Mouse (Mus musculus): ENCODE data around the gene Slc38a4.

The Slc38a4 gene

DNA sequence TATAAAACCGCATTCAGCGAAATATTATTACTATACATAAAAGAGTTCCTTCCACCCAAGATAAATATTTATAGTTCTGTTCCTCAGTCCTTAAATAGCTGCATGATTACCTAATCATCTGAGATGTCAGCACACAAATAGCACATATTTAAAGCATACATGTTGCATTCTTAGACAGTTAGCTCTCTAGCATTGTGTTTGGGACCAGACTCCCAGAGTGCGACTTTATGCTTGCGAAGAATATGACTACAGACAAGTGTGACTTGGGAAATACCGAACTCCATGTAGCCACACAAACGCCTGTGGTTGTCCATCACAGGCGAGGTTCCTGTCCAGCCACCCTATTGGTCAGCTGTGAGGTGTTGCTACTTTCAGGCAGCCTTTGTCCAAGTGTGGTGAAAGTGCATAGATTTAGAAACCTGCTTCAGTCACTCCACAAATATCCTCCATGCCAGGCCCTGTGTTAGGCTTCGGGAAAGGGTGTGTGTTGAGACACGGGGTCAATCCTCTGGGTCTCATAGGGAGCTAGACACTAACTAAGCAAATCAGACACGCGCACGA is 40.6 kb downstream of the Slc38a4 start:
- DNase-seq (ENCODE audit: low spot score) = no peak

DNA sequence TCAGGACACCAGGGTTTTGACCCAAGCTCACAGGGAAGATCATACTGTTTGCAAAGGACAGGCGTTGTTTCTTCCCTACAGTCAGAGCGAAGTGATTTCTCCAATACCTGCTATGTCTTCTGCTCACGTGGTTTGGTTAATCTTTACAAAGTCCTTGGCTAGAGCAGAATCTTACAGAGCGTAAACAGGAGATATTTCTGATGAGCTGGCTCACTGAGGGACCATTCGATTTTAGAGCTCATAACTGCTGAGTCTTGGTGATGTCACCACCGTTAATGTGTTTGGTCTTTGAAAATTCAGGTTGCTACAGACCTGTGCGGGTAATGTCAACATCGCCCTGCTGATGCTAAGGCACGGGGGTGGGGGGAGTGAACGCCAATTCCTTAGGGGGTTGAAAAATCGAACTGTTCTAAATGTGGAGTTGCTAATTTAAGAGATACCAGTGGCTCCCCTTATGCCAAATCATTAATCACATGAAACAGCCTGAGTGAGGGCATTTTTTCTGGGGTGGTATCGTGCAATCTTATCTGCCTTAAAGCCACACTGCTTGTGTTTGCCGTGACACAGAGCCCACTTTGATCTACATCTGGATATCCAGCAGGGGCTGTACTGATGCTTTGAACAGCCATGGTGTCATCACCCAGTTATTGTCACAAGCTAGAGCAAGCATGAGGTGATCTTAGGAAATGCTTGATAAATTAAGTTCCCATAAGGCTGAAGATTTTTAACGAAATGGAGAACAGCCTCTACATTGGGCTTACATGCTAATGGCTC is 44.0 kb downstream of the Slc38a4 start:
- DNase-seq (ENCODE audit: low spot score) = no peak

DNA sequence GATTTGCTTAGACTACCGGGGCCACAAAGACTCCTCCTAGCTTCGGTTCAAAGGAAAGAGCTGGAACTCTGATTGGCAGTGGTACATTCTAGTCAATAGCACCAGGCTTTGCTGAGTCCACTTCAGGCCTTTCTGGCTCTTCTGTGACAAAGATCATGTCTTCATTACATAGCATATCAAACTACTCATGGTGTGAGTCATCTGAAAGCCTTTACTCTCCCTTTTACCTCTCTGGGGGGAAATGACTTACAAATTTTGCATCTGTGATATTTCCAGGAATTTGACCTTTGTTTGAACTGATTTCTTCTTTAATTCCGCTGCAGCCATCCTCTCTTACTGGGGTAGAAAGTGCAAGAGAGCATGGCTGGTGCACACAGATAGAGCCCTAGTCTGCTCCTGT is 46.5 kb downstream of the Slc38a4 start:
- no peak for DNase-seq (ENCODE audit: low spot score)

DNA sequence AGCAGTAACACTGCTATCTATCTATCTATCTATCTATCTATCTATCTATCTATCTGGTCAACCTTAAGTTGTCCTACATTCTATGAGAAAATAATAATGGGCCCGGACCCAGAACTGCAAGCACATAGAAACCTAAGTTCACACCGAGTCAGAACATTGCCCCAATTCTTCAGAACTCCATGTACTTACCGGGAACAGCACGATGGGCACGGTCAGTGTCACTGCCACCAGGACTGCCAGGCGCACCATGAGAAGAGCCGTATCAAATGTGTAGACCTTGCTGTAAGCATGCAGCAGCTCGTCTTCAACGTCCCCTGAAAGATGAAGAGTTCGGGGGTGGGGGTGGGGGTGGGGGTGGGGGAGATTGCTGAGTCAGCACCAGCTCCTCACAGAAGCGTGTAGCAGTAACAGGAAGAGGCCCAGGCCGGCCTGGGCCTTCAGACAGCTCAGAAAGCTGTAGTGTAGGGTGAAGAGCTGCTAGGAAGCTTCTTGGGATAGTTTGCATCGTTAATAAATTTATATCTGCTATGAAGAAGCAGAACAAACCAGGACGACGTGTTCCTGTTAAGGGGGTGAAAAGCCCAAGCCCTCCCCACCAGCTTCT is 50.0 kb downstream of the Slc38a4 start:
- DNase-seq (ENCODE audit: low spot score) = no peak

DNA sequence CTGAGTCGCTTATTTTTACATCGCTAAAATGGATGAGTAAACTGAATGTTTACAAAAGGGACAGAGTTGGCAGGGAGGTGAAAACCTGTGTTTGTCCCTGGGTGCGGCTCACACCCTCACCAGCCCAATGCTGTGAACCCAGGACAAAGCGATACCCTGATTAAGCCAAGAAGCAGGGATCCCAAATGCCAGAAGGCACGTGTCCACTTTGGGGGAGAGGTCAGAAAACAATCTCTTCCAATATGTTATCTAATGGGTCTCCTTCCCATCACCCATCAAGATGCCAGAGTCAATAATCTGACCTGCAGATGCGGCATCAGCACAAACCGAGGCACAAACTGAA is 51.3 kb downstream of the Slc38a4 start:
- DNase-seq (ENCODE audit: low spot score) = no peak

DNA sequence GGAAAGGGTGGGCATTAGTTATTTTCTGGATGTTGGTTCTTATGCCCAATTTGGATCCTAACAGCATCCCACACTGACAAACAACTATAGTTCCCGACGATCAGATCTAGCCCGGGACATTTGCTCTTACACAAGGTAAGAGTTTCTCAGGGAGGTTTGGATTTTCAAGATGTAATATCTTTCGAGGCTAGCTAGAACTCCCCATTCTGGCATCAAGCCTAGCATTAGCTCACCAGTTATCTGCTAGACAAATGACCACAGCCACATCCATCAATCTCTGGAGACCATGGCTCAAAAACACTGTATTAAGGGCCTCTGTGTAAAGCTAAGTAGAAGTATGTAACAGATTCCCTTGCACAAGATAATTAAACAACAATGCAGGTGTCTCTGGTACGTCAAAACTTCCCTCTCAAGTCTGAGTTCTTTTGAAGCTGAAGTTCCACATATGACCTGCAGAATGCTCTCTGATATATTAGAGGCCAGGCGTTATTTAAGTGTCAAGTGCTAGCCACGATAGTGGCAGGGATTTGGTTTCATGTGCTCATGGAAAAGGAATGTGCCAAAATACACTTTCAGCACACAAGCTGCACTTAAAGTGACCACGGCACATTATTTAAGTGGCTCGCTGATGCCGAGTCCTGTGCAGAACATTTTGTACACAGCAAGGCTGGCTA is 51.8 kb downstream of the Slc38a4 start:
- no peak for DNase-seq (ENCODE audit: low spot score)

DNA sequence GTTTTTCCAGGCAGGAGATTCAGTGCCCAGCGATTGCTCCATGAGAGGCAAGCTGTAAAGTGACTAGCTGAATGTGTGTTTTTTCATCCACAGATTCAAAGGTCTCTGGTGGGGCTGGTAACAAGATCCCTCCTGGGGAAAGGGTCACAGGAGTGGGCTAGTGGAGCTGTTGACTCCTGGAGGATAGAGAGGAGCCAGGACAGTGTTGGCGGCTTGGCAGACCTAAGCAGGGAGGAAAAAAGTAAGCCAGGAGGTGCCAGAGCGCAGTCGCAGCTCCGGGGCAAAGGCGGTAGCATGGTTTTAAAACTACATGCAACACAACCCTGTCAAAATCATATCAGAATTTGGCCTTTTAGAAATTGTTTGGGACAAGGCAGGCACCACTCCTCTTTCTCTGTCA is 52.6 kb downstream of the Slc38a4 start:
- no peak for DNase-seq (ENCODE audit: low spot score)

DNA sequence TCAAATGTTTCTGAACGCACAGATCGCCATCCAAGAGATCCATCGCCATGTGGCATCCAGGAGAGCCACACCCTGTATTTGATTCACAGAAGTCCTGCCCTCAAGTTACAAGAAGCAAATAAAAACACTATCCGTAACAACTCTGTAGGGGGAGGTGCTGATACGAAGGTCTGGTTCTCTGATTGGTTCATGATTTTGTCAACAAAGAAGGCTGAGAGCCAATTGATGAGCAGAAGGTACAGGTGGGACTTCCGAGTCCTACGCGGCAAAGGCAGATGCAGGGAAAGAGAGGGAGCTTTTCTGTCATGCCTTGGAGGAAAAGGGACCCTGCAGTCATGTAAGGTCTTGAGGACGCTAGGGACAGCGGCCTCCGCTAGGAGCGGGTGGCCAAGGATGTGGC is 53.0 kb downstream of the Slc38a4 start:
- DNase-seq (ENCODE audit: low spot score) = peak; percentile 18

DNA sequence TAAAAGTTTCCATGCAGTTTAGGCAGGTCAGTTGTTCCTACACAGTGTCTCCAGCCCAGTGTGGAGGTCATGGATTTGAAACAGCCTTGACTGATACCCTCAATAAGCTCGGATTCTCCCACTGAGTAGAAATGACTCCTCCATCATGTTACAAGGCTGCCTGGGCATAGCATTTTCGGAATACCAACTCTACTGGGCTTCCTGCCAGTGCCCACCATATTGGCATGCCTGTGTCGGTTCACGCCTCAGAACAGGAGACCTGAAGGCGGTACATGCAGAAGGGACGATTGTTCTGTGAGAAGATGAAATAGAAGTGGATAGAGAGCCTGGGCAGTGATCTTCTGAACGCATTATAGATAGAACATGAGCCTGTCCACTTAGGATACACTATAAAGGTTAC is 53.9 kb downstream of the Slc38a4 start:
- no peak for DNase-seq (ENCODE audit: low spot score)

DNA sequence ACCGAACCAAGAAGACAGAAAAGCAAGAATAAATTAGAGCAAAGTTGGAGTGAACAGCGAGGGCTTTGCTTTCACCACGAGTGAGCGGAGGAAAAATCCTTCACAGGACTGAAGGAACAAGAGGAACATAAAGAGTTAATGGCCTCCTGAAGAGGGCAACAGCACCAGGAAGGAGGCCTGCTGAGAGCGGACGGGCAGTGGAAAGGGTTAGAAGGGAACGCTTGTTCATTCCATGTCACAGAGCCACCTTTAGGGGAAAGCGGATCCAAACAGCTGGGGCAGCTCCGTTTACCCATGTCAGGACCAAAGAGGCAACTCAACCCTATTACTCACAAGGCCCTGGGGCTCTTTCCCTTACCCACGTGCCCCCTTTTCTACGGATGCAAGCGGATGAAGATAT is 54.3 kb downstream of the Slc38a4 start:
- DNase-seq (ENCODE audit: low spot score) = no peak

DNA sequence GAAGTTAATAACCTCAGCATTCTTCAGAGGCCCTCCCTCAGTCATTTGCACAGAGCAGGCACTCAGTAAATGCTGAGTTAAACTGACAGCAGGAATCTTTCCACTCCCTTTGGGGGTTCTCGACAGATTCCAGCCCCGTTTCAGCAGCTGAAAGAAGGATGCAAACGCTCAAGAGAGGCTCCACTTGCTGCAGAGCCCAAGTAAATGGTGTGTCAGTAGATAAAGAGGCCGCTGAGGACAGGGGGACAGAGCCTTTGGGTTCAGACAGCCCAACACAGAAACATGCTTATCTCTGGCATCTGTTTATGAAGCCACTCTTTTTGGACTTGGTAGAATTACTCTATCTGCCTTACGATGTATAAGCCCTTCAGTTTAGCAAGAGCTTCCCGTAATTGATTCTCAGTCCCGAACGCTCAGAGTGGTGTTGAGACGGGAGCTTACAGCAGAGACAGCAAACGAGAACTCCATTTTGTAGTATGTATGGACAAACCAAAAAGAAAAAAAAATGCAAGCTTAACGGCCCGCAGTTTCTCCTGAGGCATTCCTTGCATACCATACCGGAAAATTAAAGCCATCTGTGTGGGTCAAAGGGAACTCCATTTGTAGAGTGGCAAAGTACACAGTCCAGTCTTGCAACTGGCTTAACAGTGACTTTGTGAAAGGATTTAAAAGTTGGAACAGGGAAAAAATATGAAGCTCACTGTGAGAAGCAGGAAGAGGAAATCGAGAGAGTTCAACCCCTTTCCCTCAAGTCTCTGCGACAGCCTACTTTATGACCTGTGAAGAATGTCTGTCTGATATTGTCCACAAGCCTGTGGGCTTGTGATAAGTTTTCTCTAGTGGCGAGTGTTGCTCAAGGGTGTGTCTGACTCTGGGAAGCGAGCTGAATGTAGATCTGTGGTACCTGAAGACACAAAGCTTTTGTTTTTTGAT is 55.2 kb downstream of the Slc38a4 start:
- DNase-seq (ENCODE audit: low spot score) = peak; percentile 17

DNA sequence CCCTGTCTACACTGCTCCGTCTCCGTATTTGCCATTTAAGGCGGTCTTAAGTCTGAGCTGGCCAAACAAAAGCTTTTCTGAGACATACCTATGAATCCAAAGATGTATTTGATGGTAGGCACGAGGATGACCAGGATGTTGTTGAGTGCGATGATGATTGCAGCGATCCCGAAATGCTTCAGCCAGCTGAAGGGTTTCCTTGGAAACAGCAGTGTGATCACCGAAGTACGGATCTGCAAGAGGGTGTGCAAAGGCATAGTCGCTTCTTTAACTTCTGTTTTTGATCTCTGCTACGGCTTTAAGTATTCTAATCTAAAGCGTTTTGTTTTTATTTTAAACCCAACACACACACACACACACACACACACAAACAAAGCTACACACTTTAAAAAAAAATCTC is 56.4 kb downstream of the Slc38a4 start:
- no peak for DNase-seq (ENCODE audit: low spot score)

DNA sequence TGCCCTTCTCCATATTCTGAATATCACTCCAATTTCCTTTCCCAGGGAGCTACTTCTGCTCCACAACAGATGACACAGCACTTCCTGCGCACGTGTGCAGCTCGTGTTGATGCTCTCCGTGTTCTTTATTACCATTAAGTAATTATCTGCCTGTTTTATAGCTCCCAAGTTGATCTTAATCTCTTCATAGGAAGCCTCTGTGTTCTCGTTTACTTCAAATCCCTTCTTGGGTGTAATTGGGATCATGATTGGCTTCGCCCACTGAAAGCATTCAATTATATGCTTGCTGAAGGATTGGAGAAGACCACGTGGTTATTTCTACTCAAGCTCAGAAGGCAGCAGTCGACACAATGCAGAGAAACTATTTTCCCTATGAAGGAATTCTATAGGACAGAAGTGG is 70.1 kb downstream of the Slc38a4 start:
- DNase-seq (ENCODE audit: low spot score) = no peak

DNA sequence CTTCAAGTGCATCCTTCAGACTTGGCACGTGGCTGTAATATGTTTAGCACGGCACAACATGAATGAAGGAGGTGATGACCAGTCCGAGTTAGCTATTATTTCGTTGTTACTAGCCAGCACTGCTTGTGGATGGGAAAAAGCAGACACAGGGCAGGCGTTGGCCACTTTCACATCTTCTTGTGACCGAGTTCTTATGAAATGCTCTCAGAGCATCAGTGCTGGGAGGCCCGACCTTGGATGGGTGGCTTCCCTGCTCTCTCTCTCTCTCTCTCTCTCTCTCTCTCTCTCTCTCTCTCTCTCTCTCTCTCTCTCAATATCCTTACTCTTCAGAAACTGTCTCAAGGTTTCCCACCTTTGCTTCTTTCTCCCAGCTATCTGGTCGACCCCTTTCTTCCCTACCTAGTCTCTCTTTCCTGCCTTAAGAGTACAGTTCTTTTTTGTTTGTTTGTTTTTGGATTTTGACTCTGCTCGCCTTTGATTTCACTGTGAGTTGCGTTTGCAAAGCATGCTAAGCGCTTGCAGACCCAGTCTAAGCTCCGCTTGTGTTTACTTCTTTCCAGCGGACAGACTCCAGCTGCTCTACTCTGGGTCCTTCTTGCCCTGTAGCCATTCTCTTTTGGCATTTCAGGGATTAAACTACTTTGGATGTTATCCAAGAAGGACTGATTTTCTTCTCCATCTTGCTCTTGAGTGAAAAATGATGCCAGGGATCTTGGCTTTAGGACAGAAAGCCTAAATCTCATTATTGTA is 72.0 kb downstream of the Slc38a4 start:
- no peak for DNase-seq (ENCODE audit: low spot score)

DNA sequence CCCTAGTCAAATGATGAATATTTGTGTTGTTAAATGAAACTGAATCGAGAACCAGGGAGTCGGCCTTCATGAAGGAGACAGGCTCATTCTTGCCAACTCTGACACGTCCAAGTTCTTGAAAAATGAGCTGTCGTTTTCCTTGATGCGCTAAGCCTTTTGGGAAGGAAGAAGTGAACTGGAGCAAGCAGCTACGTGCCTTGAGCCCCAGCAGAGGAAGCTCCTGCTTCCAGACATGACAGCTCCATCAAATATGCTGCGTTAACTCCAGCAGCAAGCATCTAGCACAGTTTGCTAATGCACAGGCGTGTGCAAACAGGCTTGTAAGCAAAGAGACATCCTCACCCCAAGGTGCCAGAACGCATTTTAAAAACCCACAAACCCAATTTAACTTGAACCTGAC is 80.6 kb downstream of the Slc38a4 start:
- DNase-seq (ENCODE audit: low spot score) = no peak

DNA sequence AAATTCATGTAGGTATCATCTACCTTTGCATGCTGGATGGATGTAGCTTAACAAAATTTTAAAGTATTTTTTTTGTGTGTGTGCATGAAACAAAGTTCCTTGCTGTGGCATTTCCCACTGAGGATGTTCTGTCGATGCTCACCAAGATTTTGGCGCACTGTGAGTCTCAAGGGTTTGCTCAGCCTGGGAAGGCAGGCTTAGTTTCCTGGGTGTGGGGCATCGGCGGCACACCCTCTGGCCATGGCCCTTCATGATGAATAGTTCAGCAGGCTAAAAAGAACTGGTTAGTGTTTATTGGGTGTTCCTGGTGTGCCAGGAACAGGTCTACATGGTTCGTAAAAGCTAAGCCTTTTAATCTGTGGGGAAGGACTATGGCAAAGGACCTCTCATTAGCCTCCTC is 81.6 kb downstream of the Slc38a4 start:
- DNase-seq (ENCODE audit: low spot score) = no peak

DNA sequence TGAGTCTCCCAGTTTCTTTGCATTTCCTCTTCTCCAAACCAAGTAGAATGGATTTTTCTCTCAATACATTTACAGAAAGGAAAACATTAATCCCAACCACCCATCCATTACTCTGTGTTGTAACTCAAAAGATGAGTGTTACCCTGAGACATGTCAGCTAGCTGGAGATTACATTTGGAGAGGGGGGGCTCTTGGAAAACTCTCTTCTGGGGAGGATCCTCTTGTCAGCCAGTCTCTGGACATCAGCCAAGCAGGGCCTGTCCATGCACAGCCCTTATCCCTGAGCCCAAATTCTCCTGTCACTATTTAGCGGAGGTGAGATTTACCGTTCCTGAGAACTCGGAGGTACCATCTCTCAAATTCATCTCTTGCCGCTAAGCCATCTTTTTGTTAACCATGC is 82.4 kb downstream of the Slc38a4 start:
- DNase-seq (ENCODE audit: low spot score) = no peak

DNA sequence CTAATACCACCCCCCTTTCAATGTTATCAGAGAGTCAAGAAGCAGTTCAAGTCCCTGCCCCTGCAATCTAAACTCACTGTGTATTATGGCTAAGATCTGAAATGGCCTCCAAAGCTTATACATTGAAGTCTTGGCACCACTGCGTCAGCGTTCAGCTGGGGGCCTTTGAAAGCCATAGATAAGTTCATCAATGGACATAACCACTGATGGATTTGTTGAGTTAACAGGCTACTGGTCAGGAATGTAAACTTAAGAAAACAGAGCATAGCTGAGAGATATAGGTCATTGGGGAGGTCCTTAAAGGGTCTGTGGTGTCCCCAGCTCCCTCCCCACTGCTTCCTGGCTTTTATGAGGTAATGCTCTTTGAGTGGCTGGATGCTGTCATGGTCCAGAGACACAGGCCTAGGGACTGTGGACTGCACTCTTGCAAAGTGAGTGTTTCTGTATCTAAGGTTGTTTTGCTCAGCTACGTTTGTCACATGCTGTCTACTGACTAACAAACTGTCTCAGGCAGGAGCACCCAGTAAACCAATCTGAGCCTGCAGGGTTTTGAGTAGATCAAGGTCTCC is 83.0 kb downstream of the Slc38a4 start:
- DNase-seq (ENCODE audit: low spot score) = no peak

DNA sequence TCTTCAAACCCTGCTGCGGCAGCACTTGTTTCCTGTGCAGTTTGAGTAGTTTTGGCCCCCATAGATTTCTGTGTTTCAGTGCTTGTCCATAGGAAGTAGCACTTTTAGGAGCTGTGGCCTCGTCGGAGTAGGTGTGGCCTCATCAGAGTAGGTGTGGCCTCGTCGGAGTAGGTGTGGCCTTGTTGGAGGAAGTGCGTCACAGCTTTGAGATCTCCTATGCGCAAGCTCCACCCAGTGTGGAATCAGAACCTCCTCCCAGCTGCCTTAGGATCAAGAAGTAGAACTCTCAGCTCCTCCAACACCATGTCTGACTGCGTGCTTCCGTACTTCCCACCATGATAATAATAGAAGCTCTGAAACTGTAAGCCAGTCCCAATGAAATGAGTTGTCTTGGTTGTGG is 83.8 kb downstream of the Slc38a4 start:
- no peak for DNase-seq (ENCODE audit: low spot score)

DNA sequence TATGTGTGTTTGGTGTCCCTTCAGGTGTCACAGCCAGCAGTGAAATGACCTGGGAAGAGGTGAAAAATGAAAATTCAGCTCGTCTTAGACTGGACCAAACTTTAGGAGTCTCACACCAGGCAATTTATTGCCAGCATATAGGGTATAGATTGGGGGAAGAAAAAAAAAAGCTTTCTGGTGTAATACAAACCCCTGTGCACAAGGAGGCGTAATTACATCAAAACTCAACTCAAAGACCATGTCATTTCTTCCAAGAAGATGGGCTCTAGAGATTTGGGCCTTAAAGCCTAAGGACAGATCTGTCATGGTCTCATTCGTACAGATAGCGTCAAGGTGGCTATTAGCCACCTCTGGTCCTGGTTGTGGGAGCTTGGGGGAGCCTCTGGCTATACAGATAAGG is 86.0 kb downstream of the Slc38a4 start:
- no peak for DNase-seq (ENCODE audit: low spot score)

DNA sequence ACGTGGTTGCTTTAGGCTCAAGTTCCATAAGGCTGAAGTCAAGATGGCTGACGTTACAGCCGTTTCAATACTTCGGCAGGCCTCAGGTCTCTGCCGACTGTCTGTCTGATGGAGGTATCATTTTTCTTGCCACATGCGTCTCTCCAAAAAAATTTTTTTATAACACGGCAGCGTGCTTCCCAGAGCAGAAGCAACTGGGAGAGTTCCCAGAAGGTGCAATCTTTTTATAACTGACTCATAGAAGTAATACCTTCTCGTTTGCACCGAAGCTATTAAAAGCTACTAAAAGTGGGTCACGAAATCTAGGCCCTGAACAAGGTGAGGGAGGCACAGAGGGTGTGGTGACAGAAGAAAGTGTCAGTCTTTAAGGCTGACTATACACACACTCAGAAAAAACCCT is 87.0 kb downstream of the Slc38a4 start:
- DNase-seq (ENCODE audit: low spot score) = no peak

Data from c-Kit-positive CD71-positive TER-119-positive erythroid progenitor cells, embryonic 14.5 days (primary cell).